Mouse (Mus musculus): ENCODE data around the gene Hmgcs1. TPM values are rescaled to one million over a fixed set of nuclear protein-coding genes. Genes with fewer than 3 reads are reported as not detected.
A peak's percentile ranks its signal among the peaks of the same experiment; 100 is the strongest.

Gene Hmgcs1
- total RNA-seq, 2 experiments from 2014 or later, result 45.2 to 46.3 TPM

- DNase-seq (ENCODE audit: low spot score), result no peak
- intact Hi-C loops (cut with DNase I), result no loop called here
These were observed 52.7 kb downstream of the Hmgcs1 start for GRCm38 (mm10) chr13:119742711-119743415.

DNA sequence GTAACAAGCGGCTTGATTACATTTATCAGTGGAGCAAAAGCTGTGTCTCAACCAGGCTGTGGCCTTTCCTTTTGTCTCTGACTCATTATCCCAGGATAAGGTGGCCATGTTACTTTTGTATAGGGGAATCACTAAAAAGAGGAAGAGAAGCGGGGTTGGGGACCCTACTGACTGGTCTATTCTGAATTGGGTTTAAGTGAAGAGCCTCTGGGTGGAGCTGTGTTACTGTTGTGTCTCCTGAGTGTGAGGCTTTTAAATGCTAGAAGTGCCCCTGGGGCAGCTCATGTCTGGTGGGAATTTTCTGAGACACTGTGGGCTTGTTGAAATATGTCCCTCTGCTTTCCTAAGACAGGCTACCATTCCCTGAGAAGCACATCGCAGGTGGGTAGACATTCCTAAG, 53.3 kb downstream of the Hmgcs1 start:
- intact Hi-C loops (cut with DNase I), result no loop called here
- DNase-seq (ENCODE audit: low spot score), result no peak

- intact Hi-C loops (cut with DNase I), result no loop called here
These were observed 56.8 kb downstream of the Hmgcs1 start for GRCm38 (mm10) chr13:119746930-119747329.

GRCm38 (mm10) chr13:119753859-119754634, 63.9 kb downstream of the Hmgcs1 start:
- DNase-seq (ENCODE audit: low spot score), result no peak
- intact Hi-C loops (cut with DNase I), result no loop called here

More at GRCm38 (mm10) chr13:119746930-119747329, 56.8 kb downstream of the Hmgcs1 start:
- DNase-seq (ENCODE audit: low spot score), result no peak

GRCm38 (mm10) chr13:119754635-119755020, 64.4 kb downstream of the Hmgcs1 start:
- intact Hi-C loops (cut with DNase I), result loop anchor here (5.0 kb wide), 1 partner anchor 38 kb away; the partner anchor contains the start of gene Zfp131
- DNase-seq (ENCODE audit: low spot score), result no peak

DNA sequence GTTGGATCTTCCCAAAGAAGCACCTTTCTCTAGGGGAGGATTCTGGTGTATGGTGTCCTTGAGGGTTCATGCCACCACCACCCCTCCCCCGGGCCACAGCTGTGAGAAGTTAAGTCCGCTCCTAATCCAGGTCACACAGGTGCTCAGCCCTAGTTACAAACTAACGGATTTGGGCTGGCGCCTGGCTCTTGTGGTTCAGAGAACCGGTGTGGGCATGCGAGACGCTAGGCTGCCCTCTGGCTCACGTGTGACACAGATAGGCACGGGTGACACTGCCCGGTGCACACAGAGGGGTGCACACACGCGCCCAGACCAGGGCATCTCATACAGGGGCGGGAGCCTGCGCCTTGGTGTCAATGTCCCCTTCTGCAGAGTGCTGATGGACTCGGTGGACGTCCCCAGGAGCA, 65.0 kb downstream of the Hmgcs1 start:
- no peak for DNase-seq (ENCODE audit: low spot score)
- intact Hi-C loops (cut with DNase I), result loop anchor here (5.0 kb wide), 1 partner anchor 37 kb away; the partner anchor contains the start of gene Zfp131

DNA sequence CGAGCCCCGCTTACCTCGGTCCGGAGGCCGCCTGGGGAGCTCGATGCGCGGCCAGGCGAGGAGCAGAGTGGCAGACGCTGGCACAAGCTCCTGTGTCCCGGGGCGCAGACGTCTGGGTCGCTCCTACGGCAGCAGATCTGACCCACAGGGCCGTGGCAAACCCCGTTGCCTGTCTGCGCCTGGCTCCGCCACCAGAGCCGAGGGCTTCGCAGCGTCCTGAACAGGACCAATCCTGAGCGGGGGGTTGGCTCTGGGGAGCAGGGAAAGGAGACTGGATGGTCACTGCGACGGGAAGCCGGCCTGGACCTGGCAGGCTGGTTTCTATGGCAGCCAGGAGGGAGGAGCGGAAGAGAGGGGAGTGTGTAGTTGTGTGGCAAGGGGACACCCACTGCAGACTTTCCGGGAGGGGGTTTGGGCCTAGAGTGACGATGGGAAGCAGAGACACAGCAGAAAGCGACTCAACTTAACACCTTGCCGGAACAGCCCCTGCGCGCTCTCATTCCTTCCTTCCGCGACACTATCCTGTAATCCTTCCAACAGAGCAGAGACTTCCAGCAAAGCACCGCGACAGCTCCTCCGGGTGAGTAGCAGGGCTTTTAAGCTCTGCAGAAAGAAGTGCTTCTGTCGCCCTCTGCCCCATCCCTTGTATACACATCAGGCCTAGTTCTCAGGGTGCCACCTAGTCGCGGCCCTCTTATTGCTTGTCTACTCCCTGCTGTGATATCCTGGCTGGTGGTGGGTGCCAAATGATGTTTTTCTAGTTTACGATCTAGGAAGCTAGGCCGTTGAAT, 65.7 kb downstream of the Hmgcs1 start, which contains the start of gene Nim1k:
Nim1k (minus strand) TSS at position 202 of the 791 bp plus-strand sequence.
- intact Hi-C loops (cut with DNase I), result loop anchor here (5.0 kb wide), 1 partner anchor 36 kb away; the partner anchor contains the start of gene Zfp131
- peak; percentile 82 for DNase-seq (ENCODE audit: low spot score)

GRCm38 (mm10) chr13:119756831-119757230, 66.7 kb downstream of the Hmgcs1 start:
- intact Hi-C loops (cut with DNase I), result loop anchor here (5.0 kb wide), 1 partner anchor 35 kb away; the partner anchor contains the start of gene Zfp131
- DNase-seq (ENCODE audit: low spot score), result no peak

Other genes starting within 250 kb of the Hmgcs1 start
- gene 4833420G17Rik, start 227.6 kb upstream of the Hmgcs1 start, total RNA-seq (2021), result 1 to 10 TPM; 8.7 to 9.6 TPM
- gene Tmem267, start 202.3 kb upstream of the Hmgcs1 start, total RNA-seq (2021), result 10 to 100 TPM; 11.7 to 13.2 TPM
- 1 to 10 TPM; 1.0 to 1.7 TPM for gene 3110070M22Rik, start 202.0 kb upstream of the Hmgcs1 start, total RNA-seq (2021)
- gene Ccl28, start 66.6 kb upstream of the Hmgcs1 start, total RNA-seq (2021), result under 1 TPM in 1 of 2 experiments, not detected in 1; 0.06 TPM
- 1 to 10 TPM; 1.1 to 1.3 TPM for gene Nim1k, start 65.5 kb downstream of the Hmgcs1 start, total RNA-seq (2021)
- gene Zfp131, start 100.5 kb downstream of the Hmgcs1 start, total RNA-seq (2021), result 10 to 100 TPM; 19.0 to 20.2 TPM
- gene AF067063, start 139.8 kb downstream of the Hmgcs1 start, total RNA-seq (2021), result not detected
- not detected for gene D13Ertd608e, start 145.6 kb downstream of the Hmgcs1 start, total RNA-seq (2021)
- not detected for gene Tcstv1, start 204.4 kb downstream of the Hmgcs1 start, total RNA-seq (2021)
- not detected for gene Gm21761, start 238.9 kb downstream of the Hmgcs1 start, total RNA-seq (2021)